Mouse (Mus musculus) midbrain, embryonic 16.5 days (tissue): ENCODE measurements at regions not wholly inside any gene's neighbourhood (a gene's known extent, or its start where the extent isn't known, plus 50 kb on each side); places are given as distances from the start of the nearest gene placed in this dataset.
A peak's percentile ranks its signal among the peaks of the same experiment; 100 is the strongest.

Source experiments
- ATAC-seq: fragments of 200-750 bp; cut with Nextera tagmentation; 2 replicates; pipeline ENCODE4 v1.8.0; 2017; ENCODE audit warnings: moderate TSS enrichment
- H3K27ac ChIP-seq: fragments of 300-500 bp; sonication (generic); 2 replicates; pipeline ENCODE4 v1.5.1; 2014; ENCODE audit warnings: mild to moderate bottlenecking, low read length, mixed read lengths
- H3K27me3 ChIP-seq: fragments of 300-500 bp; sonication (generic); 2 replicates; pipeline ENCODE4 v1.6.1; 2014; ENCODE audit warnings: low read depth, low read length, mixed read lengths; ENCODE audit not compliant: control insufficient read depth, insufficient read depth
- H3K36me3 ChIP-seq: fragments of 300-500 bp; sonication (generic); 2 replicates; pipeline ENCODE4 v1.6.1; 2014; ENCODE audit warnings: mild to moderate bottlenecking, low read length, moderate library complexity, mixed read lengths; ENCODE audit not compliant: control insufficient read depth, insufficient read depth
- H3K4me1 ChIP-seq: fragments of 300-500 bp; sonication (generic); 2 replicates; pipeline ENCODE4 v1.6.1; 2014; ENCODE audit warnings: mild to moderate bottlenecking, low read length, mixed read lengths; ENCODE audit not compliant: control insufficient read depth, insufficient read depth
- H3K4me2 ChIP-seq: fragments of 300-500 bp; sonication (generic); 2 replicates; pipeline ENCODE4 v1.6.1; 2014; ENCODE audit warnings: mild to moderate bottlenecking, low read length, mixed read lengths
- H3K4me3 ChIP-seq: fragments of 300-500 bp; sonication (generic); 2 replicates; pipeline ENCODE4 v1.5.1; 2014; ENCODE audit warnings: low read depth, mild to moderate bottlenecking, low read length, moderate library complexity, mixed read lengths
- H3K9ac ChIP-seq: fragments of 300-500 bp; sonication (generic); 2 replicates; pipeline ENCODE4 v1.6.1; 2014; ENCODE audit warnings: low read depth, low read length, mixed read lengths
- H3K9me3 ChIP-seq: fragments of 300-500 bp; sonication (generic); replicated peaks from 2 replicates; pipeline ENCODE4 v1.6.1; 2014; ENCODE audit warnings: mild to moderate bottlenecking, low read length, mixed read lengths; ENCODE audit not compliant: control insufficient read depth, poor library complexity, severe bottlenecking
- WGBS: fragments of 180-500 bp; shearing (Covaris S2); extraction: QIAGEN DNeasy Blood & Tissue Kit; methylation state at CpG from one replicate; pipeline ENCODE4 v1.1.7; 2014; 5-methylcytosine and 5-hydroxymethylcytosine counted together

DNA sequence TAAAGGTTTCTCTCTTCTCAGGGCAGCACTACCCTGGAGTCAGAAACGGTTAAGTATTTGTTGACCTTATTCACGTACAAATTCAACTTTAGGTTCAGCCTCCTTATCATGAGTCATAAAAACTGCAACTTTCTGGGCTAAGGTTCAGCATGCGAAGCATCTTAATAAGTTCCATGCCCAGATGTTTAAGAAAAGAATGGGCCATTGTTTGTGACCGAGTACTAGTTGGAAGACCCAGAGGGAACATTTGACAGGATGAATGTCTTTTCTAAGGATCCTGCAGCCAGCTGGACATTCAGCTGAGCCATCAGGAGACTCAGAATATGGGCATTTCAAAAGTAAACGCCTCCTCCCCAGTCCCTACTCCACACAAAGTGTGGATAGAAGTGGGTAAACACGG lies 183.5 kb upstream of the Lrig3 start:
- Histone ChIP-seq H3K4me1 (peaks cover 22% of the 10 kb centered on the region), H3K4me2 (no peak overlapping the region), H3K4me3 (no peak overlapping the region), H3K27me3 (no peaks in the 10 kb centered on the region), H3K27ac (no peak overlapping the region), H3K9ac (no peak overlapping the region), H3K9me3 (no peaks in the 10 kb centered on the region), H3K36me3 (no peaks in the 10 kb centered on the region)
- ATAC-seq = no peak
- WGBS = 69% methylated on average over 6 of the region's 6 CpGs

DNA sequence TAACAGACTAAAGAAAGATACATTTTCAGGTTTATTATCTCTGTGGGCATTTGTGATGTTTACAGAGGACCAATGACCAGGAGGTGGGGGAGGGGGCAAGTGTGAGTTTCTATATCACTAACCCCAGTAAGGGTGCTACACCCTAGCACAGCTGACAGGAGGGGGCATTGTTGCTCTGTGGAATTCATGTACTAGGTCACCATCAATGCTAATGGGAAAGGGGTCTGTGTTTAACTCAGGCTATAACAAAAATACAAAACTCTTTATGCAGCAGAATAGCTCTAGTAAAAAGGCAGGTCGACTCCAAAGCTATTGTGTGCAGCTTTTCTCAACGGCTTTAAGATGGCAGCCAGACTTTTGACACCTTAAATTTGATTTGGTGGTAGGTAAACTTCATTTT lies 181.1 kb upstream of the Lrig3 start:
- Histone ChIP-seq H3K9ac (no peak overlapping the region), H3K27ac (no peak overlapping the region), H3K4me1 (peaks cover 22% of the 10 kb centered on the region), H3K4me2 (no peak overlapping the region), H3K4me3 (no peak overlapping the region), H3K36me3 (no peaks in the 10 kb centered on the region), H3K9me3 (no peaks in the 10 kb centered on the region), H3K27me3 (no peaks in the 10 kb centered on the region)
- WGBS = 27% methylated on average over 2 of the region's 2 CpGs
- peak; percentile 66; the same call in 1 of the 2 replicates for ATAC-seq

DNA sequence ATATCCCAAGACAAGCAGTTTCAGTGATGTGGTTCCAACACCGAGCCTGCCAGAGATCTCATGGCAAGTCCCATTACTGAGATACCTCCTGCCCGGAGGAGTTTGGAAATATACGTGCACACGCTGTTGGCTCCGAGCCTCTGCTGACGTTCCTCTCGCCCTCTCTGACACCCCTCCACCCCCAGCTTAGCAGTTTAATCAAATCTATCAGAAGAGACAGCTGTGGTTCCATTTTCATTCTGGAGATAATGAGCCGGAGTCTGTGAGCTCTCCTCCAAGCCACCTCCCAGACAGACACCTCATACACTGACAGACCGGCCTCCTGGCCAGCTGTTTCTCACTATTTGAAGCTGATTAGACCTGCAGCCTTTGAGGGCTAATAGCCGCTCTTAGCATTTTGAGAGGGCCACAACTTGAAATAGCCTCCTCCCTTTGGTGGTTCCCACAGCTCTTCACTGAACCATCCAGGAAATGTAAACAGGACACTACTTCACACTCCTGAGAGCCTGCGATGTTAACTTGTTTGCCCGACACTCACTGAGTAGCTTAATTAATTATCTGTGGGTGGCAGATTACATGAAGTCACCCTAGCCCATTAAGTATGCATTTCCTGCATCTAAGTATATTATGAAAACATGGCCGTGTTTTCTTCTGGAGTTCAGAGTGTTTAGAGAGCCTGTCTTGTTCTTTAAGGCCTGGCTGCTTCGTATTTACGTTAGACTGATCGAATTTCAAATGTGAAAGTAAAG lies 180.3 kb upstream of the Lrig3 start:
- H3K4me2 ChIP-seq = peak overlapping the region; percentile 11; the same call in 1 of the 2 replicates
- H3K4me3 ChIP-seq = no peak overlapping the region
- WGBS = 12% methylated on average over 16 of the region's 16 CpGs
- ATAC-seq = no peak
- H3K9me3 ChIP-seq = no peaks in the 10 kb centered on the region
- no peaks in the 10 kb centered on the region for H3K27me3 ChIP-seq
- peaks cover 22% of the 10 kb centered on the region for H3K4me1 ChIP-seq
- no peaks in the 10 kb centered on the region for H3K36me3 ChIP-seq
- no peak overlapping the region for H3K9ac ChIP-seq
- no peak overlapping the region for H3K27ac ChIP-seq

DNA sequence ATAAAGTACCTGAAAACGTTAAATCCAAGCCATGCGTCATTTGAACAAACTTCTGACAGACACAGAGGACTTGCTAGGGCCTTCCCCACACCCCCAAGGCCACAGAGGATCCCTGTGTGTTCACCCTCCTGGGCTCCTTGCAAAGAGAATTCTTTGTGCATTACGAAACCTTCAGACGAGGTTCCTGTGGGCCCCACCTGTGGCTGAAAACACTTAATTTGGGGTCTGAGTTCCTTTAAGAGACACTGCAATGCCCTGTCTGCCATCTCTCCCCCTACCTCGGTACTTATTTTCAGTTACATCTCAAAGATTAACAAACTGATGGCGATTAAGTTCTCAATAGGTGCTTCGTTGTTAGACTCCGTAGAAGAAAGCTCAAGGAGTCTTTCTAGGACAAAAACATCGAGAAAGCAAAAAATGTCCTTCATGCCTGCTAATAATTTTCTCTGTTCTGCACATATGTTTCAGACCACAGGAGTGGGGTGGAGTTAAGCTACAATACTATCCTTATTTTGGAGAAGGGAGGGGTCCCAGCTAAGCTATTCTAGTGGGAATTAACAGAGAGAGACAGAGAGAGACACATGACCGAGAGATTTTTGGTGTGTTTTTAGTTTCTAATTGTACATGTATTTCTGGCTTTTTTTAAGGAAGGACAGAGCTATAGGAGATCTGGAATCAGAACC lies 179.6 kb upstream of the Lrig3 start:
- H3K4me3 ChIP-seq = peak overlapping the region; percentile 35
- 8% methylated on average over 10 of the region's 10 CpGs for WGBS
- peak; percentile 39; the same call in 1 of the 2 replicates for ATAC-seq
- H3K27ac ChIP-seq = no peak overlapping the region
- peak overlapping the region; percentile 71 for H3K4me2 ChIP-seq
- no peaks in the 10 kb centered on the region for H3K36me3 ChIP-seq
- peaks cover 22% of the 10 kb centered on the region for H3K4me1 ChIP-seq
- no peaks in the 10 kb centered on the region for H3K9me3 ChIP-seq
- no peaks in the 10 kb centered on the region for H3K27me3 ChIP-seq
- H3K9ac ChIP-seq = no peak overlapping the region

DNA sequence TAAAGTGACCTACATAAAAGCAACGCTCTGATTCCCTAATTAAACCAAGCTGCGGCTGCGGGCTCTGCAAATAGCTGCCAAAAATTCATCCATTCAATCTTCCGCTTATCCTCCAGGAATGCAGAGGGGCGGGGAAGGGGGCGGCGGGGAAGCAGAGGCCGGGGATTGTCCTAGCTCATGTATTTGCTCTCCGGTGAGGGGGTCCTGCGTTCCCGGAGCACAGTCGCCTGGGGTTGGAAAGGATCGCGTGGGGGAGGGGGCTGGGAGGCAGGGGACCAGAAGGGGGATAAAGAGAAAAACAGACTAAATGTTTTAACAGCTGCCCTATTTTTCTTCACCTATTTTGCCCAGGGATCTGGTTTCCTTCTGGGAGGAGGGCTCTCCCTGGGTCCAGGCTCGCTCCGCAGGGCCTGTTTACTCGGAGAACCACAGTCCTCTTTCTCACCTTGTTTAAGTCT lies 179.1 kb upstream of the Lrig3 start:
- Histone ChIP-seq H3K9me3 (no peaks in the 10 kb centered on the region), H3K4me3 (peak overlapping the region; percentile 35), H3K4me2 (peak overlapping the region; percentile 71), H3K4me1 (peaks cover 22% of the 10 kb centered on the region), H3K27me3 (no peaks in the 10 kb centered on the region), H3K27ac (no peak overlapping the region), H3K9ac (peak overlapping the region; percentile 49), H3K36me3 (no peaks in the 10 kb centered on the region)
- peak; percentile 82 for ATAC-seq
- under 1% methylated on average over 17 of the region's 17 CpGs for WGBS

DNA sequence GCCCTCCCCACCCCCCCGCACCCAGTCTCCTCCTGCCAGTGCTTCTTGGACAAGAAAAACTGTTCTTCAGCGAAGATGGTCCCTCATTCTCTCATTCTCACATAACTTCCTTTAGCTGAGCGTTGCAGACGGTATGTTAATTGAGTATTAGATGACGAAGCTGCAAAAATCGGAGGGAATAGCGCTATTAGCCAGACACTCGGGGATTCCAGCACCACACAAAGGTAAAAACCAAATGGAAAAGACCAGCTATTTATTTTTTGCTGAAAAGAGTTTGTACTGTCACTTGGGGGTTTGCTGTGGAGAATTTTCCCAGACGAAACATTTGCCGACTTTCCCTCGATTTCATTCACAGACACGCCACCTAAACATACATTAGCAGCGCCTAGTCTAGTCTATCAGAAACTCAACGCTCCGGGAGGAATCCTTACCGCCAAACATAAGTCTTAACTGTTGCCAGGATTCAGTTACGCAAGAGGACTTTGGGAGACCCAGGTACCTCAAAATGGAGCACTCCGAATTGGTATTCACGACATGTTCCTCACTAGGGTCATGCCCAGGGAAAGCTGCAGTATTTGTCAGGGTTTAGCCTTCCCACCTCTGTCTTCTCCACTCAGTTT lies 178.4 kb upstream of the Lrig3 start:
- ATAC-seq = no peak
- H3K27ac ChIP-seq = no peak overlapping the region
- H3K4me1 ChIP-seq = peaks cover 22% of the 10 kb centered on the region
- H3K4me3 ChIP-seq = peak overlapping the region; percentile 35
- WGBS = 29% methylated on average over 19 of the region's 19 CpGs
- no peaks in the 10 kb centered on the region for H3K27me3 ChIP-seq
- H3K9ac ChIP-seq = no peak overlapping the region
- H3K4me2 ChIP-seq = peak overlapping the region; percentile 71
- no peaks in the 10 kb centered on the region for H3K9me3 ChIP-seq
- H3K36me3 ChIP-seq = no peaks in the 10 kb centered on the region

DNA sequence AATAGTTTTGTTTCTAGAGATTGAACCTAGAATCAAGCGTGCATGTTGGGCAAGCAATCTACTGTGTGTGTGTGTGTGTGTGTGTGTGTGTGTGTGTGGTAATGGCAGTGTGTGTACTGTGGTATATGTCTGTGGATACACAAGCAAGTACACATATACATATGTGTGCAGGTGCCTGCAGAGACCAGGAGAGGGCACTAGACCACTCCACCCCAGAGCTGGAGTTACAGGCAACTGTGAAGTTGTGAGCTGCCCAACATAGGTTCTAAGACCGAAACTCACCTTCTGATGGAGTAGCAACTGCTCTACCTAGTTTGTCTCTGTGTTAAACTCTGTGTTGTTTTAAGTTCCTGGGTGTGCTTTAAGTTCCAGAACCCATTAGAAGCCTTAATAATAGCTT lies 177.7 kb upstream of the Lrig3 start:
- Histone ChIP-seq H3K27me3 (no peaks in the 10 kb centered on the region), H3K9me3 (no peaks in the 10 kb centered on the region)
- WGBS = 98% methylated on average over 2 of the region's 2 CpGs

DNA sequence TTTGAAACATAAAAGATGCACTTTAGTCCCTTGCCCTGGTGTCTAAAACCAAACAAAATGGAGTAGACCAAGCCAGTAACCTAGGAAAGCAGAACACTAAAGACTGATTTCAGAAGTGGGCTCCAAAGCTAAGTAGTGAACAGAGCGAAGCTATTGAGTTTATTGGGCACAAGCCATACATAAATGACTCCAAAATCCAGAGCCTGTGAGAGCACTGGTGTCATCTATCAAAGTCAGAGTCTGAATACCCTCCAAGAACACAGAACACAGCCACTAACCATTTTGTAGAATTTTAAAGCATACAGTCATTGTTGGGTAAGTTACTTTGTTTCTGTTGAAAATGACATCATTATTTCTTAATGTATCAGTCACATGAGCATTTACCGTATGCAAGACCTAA lies 175.0 kb upstream of the Lrig3 start:
- Histone ChIP-seq H3K9ac (no peak overlapping the region), H3K4me3 (no peak overlapping the region), H3K4me2 (no peak overlapping the region), H3K27ac (no peak overlapping the region), H3K4me1 (peaks cover 16% of the 10 kb centered on the region), H3K27me3 (no peaks in the 10 kb centered on the region), H3K36me3 (no peaks in the 10 kb centered on the region), H3K9me3 (no peaks in the 10 kb centered on the region)
- WGBS = 88% methylated on average over 2 of the region's 2 CpGs
- no peak for ATAC-seq

More for the DNA sequence above, 177.7 kb upstream of the Lrig3 start:
- Histone ChIP-seq H3K36me3 (no peaks in the 10 kb centered on the region), H3K4me3 (no peak overlapping the region), H3K27ac (no peak overlapping the region), H3K4me1 (peaks cover 22% of the 10 kb centered on the region), H3K4me2 (no peak overlapping the region), H3K9ac (no peak overlapping the region)
- no peak for ATAC-seq

DNA sequence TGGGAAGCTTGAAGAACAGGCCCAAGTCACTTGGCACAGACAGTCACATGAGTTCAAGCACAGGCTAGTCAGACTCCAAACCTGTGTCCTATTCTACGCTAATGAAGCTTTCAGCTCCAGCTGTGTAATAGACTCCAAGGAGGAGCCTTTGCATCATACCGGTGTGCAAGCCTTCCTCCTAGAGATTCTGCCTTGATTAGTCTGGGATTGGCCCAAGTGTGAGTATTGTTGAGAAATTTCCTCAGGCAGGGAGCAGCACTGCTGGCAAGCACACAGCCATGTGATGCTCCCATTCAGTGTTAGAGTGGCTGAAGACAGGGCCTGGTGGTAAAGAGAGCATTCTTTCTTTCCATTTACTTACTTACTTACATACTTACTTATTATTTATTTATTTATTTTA lies 171.5 kb upstream of the Lrig3 start:
- Histone ChIP-seq H3K27ac (no peak overlapping the region), H3K4me3 (no peak overlapping the region), H3K9me3 (no peaks in the 10 kb centered on the region), H3K27me3 (no peaks in the 10 kb centered on the region), H3K4me2 (no peak overlapping the region), H3K9ac (no peak overlapping the region), H3K36me3 (no peaks in the 10 kb centered on the region), H3K4me1 (peaks cover 4% of the 10 kb centered on the region)
- ATAC-seq = no peak
- WGBS = 94% methylated on average over 2 of the region's 2 CpGs
